Mouse (Mus musculus) hindbrain, embryonic 14.5 days (tissue): ENCODE measurements at regions not wholly inside any gene's neighbourhood (a gene's known extent, or its start where the extent isn't known, plus 50 kb on each side); places are given as distances from the start of the nearest gene placed in this dataset.

Experiments
- ATAC-seq: fragments of 200-750 bp; cut with Nextera tagmentation; 2 replicates; pipeline ENCODE4 v1.8.0; 2017; ENCODE audit warnings: moderate number of reproducible peaks, mild to moderate bottlenecking, moderate TSS enrichment, moderate library complexity; ENCODE audit not compliant: low FRiP score
- DNase-seq: peaks from one replicate; pipeline ENCODE4 v3.0.0-alpha.2; 2015; ENCODE audit warnings: low spot score
- H3K27ac ChIP-seq: fragments of 300-500 bp; sonication (generic); 2 replicates; pipeline ENCODE4 v1.5.1; 2014; ENCODE audit warnings: mild to moderate bottlenecking, moderate library complexity
- H3K27me3 ChIP-seq: fragments of 300-500 bp; sonication (generic); 2 replicates; pipeline ENCODE4 v1.6.1; 2014; ENCODE audit warnings: mild to moderate bottlenecking, low read length, mixed read lengths; ENCODE audit not compliant: control insufficient read depth, insufficient read depth
- H3K36me3 ChIP-seq: fragments of 300-500 bp; sonication (generic); replicated peaks from 2 replicates; pipeline ENCODE4 v1.6.1; 2014; ENCODE audit not compliant: control insufficient read depth, insufficient read depth
- H3K4me1 ChIP-seq: fragments of 300-500 bp; sonication (generic); replicated peaks from 2 replicates; pipeline ENCODE4 v1.6.1; 2014; ENCODE audit warnings: antibody characterized with exemption, low read length, mixed read lengths; ENCODE audit not compliant: control insufficient read depth, insufficient read depth
- H3K4me2 ChIP-seq: fragments of 300-500 bp; sonication (generic); replicated peaks from 2 replicates; pipeline ENCODE4 v1.6.1; 2014; ENCODE audit warnings: mild to moderate bottlenecking, moderate library complexity
- H3K4me3 ChIP-seq: fragments of 300-500 bp; sonication (generic); replicated peaks from 2 replicates; pipeline ENCODE4 v1.5.1; 2014; ENCODE audit warnings: mild to moderate bottlenecking, low read length
- H3K9ac ChIP-seq: fragments of 300-500 bp; sonication (generic); 2 replicates; pipeline ENCODE4 v1.6.1; 2014
- H3K9me3 ChIP-seq: fragments of 300-500 bp; sonication (generic); 2 replicates; pipeline ENCODE4 v1.6.1; 2016; ENCODE audit warnings: low read length; ENCODE audit not compliant: control insufficient read depth
- WGBS: fragments of 180-500 bp; shearing (Covaris S2); extraction: QIAGEN DNeasy Blood & Tissue Kit; methylation state at CpG from one replicate; pipeline ENCODE4 v1.1.7; 2014; 5-methylcytosine and 5-hydroxymethylcytosine counted together

DNA sequence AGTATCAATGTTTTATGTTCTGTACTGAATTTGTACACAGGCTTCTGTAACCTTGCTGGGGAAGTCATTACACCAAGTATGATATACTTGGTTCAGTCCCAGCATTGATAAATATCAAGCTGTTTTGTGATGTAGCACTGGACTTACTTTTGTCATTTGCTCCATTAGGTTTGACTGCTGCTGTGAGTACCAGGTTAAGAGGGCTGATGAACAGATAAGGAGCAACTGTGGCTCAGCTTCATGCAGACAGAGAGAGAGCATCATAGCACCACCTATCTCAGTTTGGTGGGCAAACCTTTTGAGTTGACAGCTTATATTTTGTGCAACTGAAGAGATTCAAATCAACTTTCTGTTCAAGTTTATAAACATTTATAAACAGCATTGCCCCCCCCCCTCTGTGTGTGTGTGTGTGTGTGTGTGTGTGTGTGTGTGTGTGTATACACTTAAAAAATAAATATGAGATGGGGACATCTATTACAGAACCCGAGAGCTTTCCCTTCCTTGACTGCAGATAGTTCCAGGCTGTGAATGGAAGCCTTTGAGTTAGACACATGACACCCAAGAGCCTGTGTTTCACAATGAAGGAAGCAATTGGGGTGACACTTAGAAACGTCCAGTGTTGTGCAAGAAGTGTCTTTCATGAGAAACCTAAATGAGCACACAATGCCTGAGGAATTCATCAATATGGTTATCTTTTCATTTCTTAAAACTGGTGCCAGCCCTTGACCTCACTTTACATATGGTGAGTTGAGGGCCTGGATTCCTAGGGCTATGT lies 305.8 kb upstream of the Trib2 start:
- H3K4me3 ChIP-seq = no peak overlapping the region
- no peak overlapping the region for H3K27ac ChIP-seq
- no peak overlapping the region for H3K9ac ChIP-seq
- no peaks in the 10 kb centered on the region for H3K36me3 ChIP-seq
- H3K9me3 ChIP-seq = no peaks in the 10 kb centered on the region
- DNase-seq (no peak), ATAC-seq (no peak)
- H3K4me2 ChIP-seq = no peak overlapping the region
- 73% methylated on average over 2 of the region's 2 CpGs for WGBS
- no peaks in the 10 kb centered on the region for H3K27me3 ChIP-seq
- no peaks in the 10 kb centered on the region for H3K4me1 ChIP-seq

DNA sequence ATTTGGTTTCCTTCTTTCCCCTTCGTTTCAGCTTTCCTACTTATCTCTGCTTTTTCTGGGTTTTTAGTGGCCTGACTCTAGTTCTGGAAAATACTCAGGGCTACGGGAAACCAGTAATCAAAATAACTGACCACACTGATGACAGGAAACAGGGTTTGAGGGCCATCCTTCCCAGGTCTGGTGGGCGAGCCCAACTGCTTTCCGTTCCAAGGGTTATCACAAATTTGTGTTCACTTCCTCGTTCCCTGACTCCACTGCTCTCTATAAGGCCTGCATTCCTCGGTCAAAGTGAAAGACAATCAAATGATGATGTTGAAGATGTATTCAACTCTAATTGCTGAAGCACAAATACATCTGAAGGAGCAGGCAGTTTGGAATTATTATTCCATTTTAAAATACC lies 305.1 kb upstream of the Trib2 start:
- Histone ChIP-seq H3K9me3 (no peaks in the 10 kb centered on the region), H3K27me3 (no peaks in the 10 kb centered on the region), H3K27ac (no peak overlapping the region), H3K9ac (no peak overlapping the region), H3K4me1 (no peaks in the 10 kb centered on the region), H3K4me2 (no peak overlapping the region), H3K36me3 (no peaks in the 10 kb centered on the region), H3K4me3 (no peak overlapping the region)
- no peak for ATAC-seq
- WGBS = 86% methylated on average over 6 of the region's 6 CpGs
- no peak for DNase-seq

DNA sequence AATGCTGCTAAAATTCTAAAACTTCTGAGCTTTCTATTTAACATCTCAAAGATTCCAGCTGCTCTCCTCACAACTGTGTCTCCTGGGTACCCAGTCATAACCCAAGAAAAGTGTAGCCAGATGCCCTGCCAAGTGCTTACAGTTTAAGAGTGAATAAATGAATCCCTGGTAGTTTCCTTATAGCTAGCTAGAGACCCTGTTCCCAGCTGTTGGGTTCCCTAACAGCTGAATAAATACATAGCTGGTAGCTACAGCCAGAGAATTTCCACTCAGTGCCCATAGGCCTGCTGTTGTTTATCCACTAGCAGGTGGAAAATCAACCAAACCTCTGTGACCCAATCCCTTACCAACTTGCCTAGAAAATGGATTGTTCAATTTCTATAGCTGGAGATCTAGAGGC lies 302.0 kb upstream of the Trib2 start:
- Histone ChIP-seq H3K4me2 (no peak overlapping the region), H3K4me3 (no peak overlapping the region), H3K36me3 (no peaks in the 10 kb centered on the region), H3K27me3 (no peaks in the 10 kb centered on the region), H3K9me3 (0 out of 2 replicates have a peak, but pooled peaks cover 3% of the 10 kb centered on the region), H3K9ac (no peak overlapping the region), H3K4me1 (no peaks in the 10 kb centered on the region), H3K27ac (no peak overlapping the region)
- ATAC-seq (no peak), DNase-seq (no peak)

- Histone ChIP-seq H3K27ac (no peak overlapping the region), H3K4me1 (no peaks in the 10 kb centered on the region), H3K4me3 (no peak overlapping the region), H3K36me3 (no peaks in the 10 kb centered on the region), H3K27me3 (no peaks in the 10 kb centered on the region), H3K9me3 (no peaks in the 10 kb centered on the region), H3K9ac (no peak overlapping the region), H3K4me2 (no peak overlapping the region)
- DNase-seq (no peak), ATAC-seq (no peak)
- 47% methylated on average over 7 of the region's 7 CpGs for WGBS
Observed at GRCm38 (mm10) chr12:16106946-16107345, 290.2 kb upstream of the Trib2 start.

- H3K27ac ChIP-seq = no peak overlapping the region
- no peaks in the 10 kb centered on the region for H3K9me3 ChIP-seq
- H3K4me2 ChIP-seq = no peak overlapping the region
- 94% methylated on average over 7 of the region's 7 CpGs for WGBS
- DNase-seq (no peak), ATAC-seq (no peak)
- no peak overlapping the region for H3K4me3 ChIP-seq
- no peak overlapping the region for H3K9ac ChIP-seq
- no peaks in the 10 kb centered on the region for H3K4me1 ChIP-seq
- no peaks in the 10 kb centered on the region for H3K27me3 ChIP-seq
- no peaks in the 10 kb centered on the region for H3K36me3 ChIP-seq
Observed at GRCm38 (mm10) chr12:16098840-16099239, 282.1 kb upstream of the Trib2 start.

GRCm38 (mm10) chr12:16092643-16093042 lies 275.9 kb upstream of the Trib2 start:
- Histone ChIP-seq H3K4me3 (no peak overlapping the region), H3K36me3 (no peaks in the 10 kb centered on the region), H3K27ac (no peak overlapping the region), H3K9ac (no peak overlapping the region), H3K9me3 (no peaks in the 10 kb centered on the region), H3K4me2 (no peak overlapping the region), H3K4me1 (peaks cover 13% of the 10 kb centered on the region), H3K27me3 (no peaks in the 10 kb centered on the region)
- DNase-seq (no peak), ATAC-seq (no peak)
- WGBS = 85% methylated on average over 3 of the region's 3 CpGs

- Histone ChIP-seq H3K4me3 (no peak overlapping the region), H3K4me1 (peaks cover 13% of the 10 kb centered on the region), H3K9me3 (no peaks in the 10 kb centered on the region), H3K9ac (no peak overlapping the region), H3K4me2 (0 out of 2 replicates have a peak overlapping the region, but pooled peaks have one; percentile 8), H3K27ac (0 out of 2 replicates have a peak overlapping the region, but pooled peaks have one; percentile 45), H3K27me3 (no peaks in the 10 kb centered on the region), H3K36me3 (no peaks in the 10 kb centered on the region)
- ATAC-seq (peak; percentile 66), DNase-seq (peak; percentile 47)
- 13% methylated on average over 6 of the region's 6 CpGs for WGBS
Observed at GRCm38 (mm10) chr12:16091336-16091735, 274.6 kb upstream of the Trib2 start.

DNA sequence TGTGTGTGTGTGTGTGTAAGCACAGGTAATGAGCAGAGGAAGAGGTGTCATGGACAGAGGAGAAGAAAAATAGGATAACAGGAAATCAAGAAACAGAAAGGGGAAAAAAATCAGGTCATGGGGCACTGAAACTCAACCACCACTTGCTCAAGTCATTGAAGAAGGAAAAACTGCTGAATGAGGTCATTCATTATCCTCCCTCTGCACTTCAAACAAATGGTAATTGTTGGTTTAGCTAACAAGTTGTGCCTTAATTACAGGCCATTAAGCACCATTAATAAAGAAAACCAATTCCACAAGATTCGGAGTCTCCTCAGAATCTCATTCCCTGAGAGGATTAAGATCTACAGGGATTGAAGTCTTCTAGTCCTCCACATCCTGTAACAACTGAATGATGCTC lies 266.5 kb upstream of the Trib2 start:
- H3K27me3 ChIP-seq = no peaks in the 10 kb centered on the region
- no peaks in the 10 kb centered on the region for H3K36me3 ChIP-seq
- H3K9ac ChIP-seq = no peak overlapping the region
- ATAC-seq = no peak
- H3K9me3 ChIP-seq = no peaks in the 10 kb centered on the region
- H3K4me3 ChIP-seq = no peak overlapping the region
- no peak overlapping the region for H3K4me2 ChIP-seq
- WGBS = 49% methylated on average over 1 of the region's 1 CpGs
- H3K4me1 ChIP-seq = no peaks in the 10 kb centered on the region
- no peak for DNase-seq
- H3K27ac ChIP-seq = no peak overlapping the region

GRCm38 (mm10) chr12:16077215-16077614 lies 260.5 kb upstream of the Trib2 start:
- H3K27me3 ChIP-seq = no peaks in the 10 kb centered on the region
- DNase-seq = no peak
- WGBS = 93% methylated on average over 1 of the region's 1 CpGs

DNA sequence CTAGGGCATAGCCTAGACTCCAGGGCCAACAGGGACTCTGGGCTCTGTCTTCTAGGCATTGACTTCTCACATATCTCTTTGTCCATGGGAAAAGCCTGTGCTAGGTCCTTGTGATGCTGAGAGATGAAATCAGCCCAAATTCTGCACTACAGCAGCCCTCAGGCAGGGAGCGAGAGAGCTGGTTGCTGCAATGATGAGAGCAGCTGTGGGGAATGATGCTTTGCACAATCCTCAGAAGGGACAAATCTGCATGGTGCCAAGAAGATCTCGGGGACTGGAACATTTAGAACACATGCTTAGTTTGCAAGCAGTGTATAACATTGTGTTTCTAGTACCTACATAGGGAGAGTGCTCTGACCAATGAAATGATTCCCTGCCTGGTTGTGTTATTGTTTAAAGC lies 259.2 kb upstream of the Trib2 start:
- Histone ChIP-seq H3K4me1 (no peaks in the 10 kb centered on the region), H3K27ac (no peak overlapping the region), H3K9ac (no peak overlapping the region), H3K4me3 (no peak overlapping the region), H3K9me3 (no peaks in the 10 kb centered on the region), H3K4me2 (no peak overlapping the region), H3K27me3 (no peaks in the 10 kb centered on the region), H3K36me3 (no peaks in the 10 kb centered on the region)
- no peak for DNase-seq
- no peak for ATAC-seq
- WGBS = 77% methylated on average over 2 of the region's 2 CpGs

More at GRCm38 (mm10) chr12:16077215-16077614, 260.5 kb upstream of the Trib2 start:
- Histone ChIP-seq H3K36me3 (no peaks in the 10 kb centered on the region), H3K4me3 (no peak overlapping the region), H3K27ac (no peak overlapping the region), H3K9me3 (no peaks in the 10 kb centered on the region), H3K4me2 (no peak overlapping the region), H3K4me1 (no peaks in the 10 kb centered on the region), H3K9ac (no peak overlapping the region)
- ATAC-seq = no peak
